Mouse (Mus musculus): ENCODE results near the gene Ripor2. TPM values are rescaled to one million over a fixed set of nuclear protein-coding genes. Genes with fewer than 3 reads are reported as not detected.

The Ripor2 gene
- polyA plus RNA-seq, 1 experiment from 2014 or later = 10.4 TPM

- H3K9me3 ChIP-seq (ENCODE audit: control insufficient read depth, low read length) = no peaks in the 10 kb centered on the region
- no peak overlapping the region for H3K27ac ChIP-seq (ENCODE audit: low read depth, low read length)
- H3K4me3 ChIP-seq (ENCODE audit: low read depth, low read length) = no peak overlapping the region
- no peaks in the 10 kb centered on the region for H3K27me3 ChIP-seq (ENCODE audit: control insufficient read depth, insufficient read depth, low read length)
- ATAC-seq (ENCODE audit: low FRiP score) (no peak), DNase-seq (ENCODE audit: low spot score) (no peak)
- 70% methylated on average over 4 of the region's 4 CpGs for WGBS
- H3K36me3 ChIP-seq (ENCODE audit: control insufficient read depth, insufficient read depth, low read length) = no peaks in the 10 kb centered on the region
- H3K4me2 ChIP-seq (replicated peaks; ENCODE audit: low read depth, low read length) = no peak overlapping the region
- no peak overlapping the region for H3K9ac ChIP-seq (ENCODE audit: low read depth, low read length)
- H3K4me1 ChIP-seq (replicated peaks; ENCODE audit: control insufficient read depth, insufficient read depth, low read length) = no peaks in the 10 kb centered on the region
Observed at GRCm38 (mm10) chr13:24632988-24633577, 51.1 kb downstream of the Ripor2 start.

DNA sequence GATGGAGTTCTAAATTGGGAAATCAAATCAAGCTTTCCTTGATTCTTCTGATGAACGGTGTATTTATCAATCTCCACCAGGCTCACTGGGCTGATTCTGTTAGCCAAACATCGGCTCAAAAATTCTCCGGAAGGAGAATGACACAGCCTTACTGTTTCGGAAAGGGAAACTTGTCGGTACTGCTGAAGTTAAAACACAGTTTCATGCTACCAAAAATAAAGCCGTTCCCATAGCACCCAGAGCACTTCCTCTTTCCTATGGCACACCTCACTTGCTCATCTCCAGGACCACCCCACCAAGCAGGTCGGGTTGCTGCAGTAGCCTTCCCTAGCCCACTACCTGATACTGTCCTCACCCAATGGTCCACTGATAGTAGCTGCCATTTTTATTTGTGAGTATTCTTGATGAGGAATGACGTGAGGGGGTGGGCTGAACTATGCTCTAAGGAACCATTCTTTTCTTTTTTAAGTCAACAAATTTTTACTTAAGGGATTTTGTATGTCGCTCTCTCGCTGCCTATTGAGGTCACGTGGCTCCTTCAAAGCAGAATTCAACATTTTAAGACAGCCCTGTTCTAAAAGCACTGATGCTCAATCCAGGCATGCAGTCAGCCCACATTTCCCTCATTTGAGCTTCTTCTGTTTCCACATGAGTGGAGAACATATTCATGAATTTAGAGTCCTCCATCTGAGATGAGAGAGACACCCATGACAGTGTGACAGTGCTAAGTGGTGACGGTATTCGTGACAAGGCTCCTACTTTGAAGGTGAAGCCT lies 52.5 kb downstream of the Ripor2 start:
- Histone ChIP-seq H3K9me3 (ENCODE audit: control insufficient read depth, low read length) (no peaks in the 10 kb centered on the region), H3K4me2 (replicated peaks; ENCODE audit: low read depth, low read length) (no peak overlapping the region), H3K9ac (ENCODE audit: low read depth, low read length) (no peak overlapping the region), H3K36me3 (ENCODE audit: control insufficient read depth, insufficient read depth, low read length) (no peaks in the 10 kb centered on the region), H3K4me3 (ENCODE audit: low read depth, low read length) (no peak overlapping the region), H3K27ac (ENCODE audit: low read depth, low read length) (no peak overlapping the region), H3K27me3 (ENCODE audit: control insufficient read depth, insufficient read depth, low read length) (no peaks in the 10 kb centered on the region), H3K4me1 (replicated peaks; ENCODE audit: control insufficient read depth, insufficient read depth, low read length) (no peaks in the 10 kb centered on the region)
- no peak for DNase-seq (ENCODE audit: low spot score)
- WGBS = 90% methylated on average over 13 of the region's 13 CpGs
- ATAC-seq (ENCODE audit: low FRiP score) = no peak

- peaks cover 4% of the 10 kb centered on the region for H3K4me1 ChIP-seq (replicated peaks; ENCODE audit: control insufficient read depth, insufficient read depth, low read length)
Observed at GRCm38 (mm10) chr13:24638371-24639214, 56.6 kb downstream of the Ripor2 start.

GRCm38 (mm10) chr13:24639215-24640165 lies 57.5 kb downstream of the Ripor2 start:
- ATAC-seq (ENCODE audit: low FRiP score) = peak; percentile 51
- Histone ChIP-seq H3K4me2 (replicated peaks; ENCODE audit: low read depth, low read length) (peak overlapping the region; percentile 98), H3K9me3 (ENCODE audit: control insufficient read depth, low read length) (no peaks in the 10 kb centered on the region), H3K27me3 (ENCODE audit: control insufficient read depth, insufficient read depth, low read length) (no peaks in the 10 kb centered on the region; the same call in 1 of the 2 replicates), H3K27ac (ENCODE audit: low read depth, low read length) (peak overlapping the region; percentile 70), H3K4me3 (ENCODE audit: low read depth, low read length) (peak overlapping the region; percentile 66), H3K9ac (ENCODE audit: low read depth, low read length) (peak overlapping the region; percentile 67; the same call in 1 of the 2 replicates), H3K4me1 (replicated peaks; ENCODE audit: control insufficient read depth, insufficient read depth, low read length) (peaks cover 4% of the 10 kb centered on the region), H3K36me3 (ENCODE audit: control insufficient read depth, insufficient read depth, low read length) (no peaks in the 10 kb centered on the region)
- WGBS = 16% methylated on average over 22 of the region's 22 CpGs
- DNase-seq (ENCODE audit: low spot score) = no peak

More at GRCm38 (mm10) chr13:24638371-24639214, 56.6 kb downstream of the Ripor2 start:
- Histone ChIP-seq H3K27ac (ENCODE audit: low read depth, low read length) (peak overlapping the region; percentile 70), H3K4me2 (replicated peaks; ENCODE audit: low read depth, low read length) (peak overlapping the region; percentile 98), H3K4me3 (ENCODE audit: low read depth, low read length) (peak overlapping the region; percentile 66), H3K9ac (ENCODE audit: low read depth, low read length) (peak overlapping the region; percentile 67), H3K9me3 (ENCODE audit: control insufficient read depth, low read length) (no peaks in the 10 kb centered on the region), H3K27me3 (ENCODE audit: control insufficient read depth, insufficient read depth, low read length) (no peaks in the 10 kb centered on the region; the same call in 1 of the 2 replicates), H3K36me3 (ENCODE audit: control insufficient read depth, insufficient read depth, low read length) (no peaks in the 10 kb centered on the region)
- ATAC-seq (ENCODE audit: low FRiP score) = peak; percentile 75
- peak; percentile 66 for DNase-seq (ENCODE audit: low spot score)
- WGBS = 1% methylated on average over 49 of the region's 66 CpGs

GRCm38 (mm10) chr13:24640166-24640560 lies 58.2 kb downstream of the Ripor2 start:
- no peaks in the 10 kb centered on the region for H3K36me3 ChIP-seq (ENCODE audit: control insufficient read depth, insufficient read depth, low read length)
- DNase-seq (ENCODE audit: low spot score) (no peak), ATAC-seq (ENCODE audit: low FRiP score) (no peak)
- no peaks in the 10 kb centered on the region for H3K9me3 ChIP-seq (ENCODE audit: control insufficient read depth, low read length)
- 44% methylated on average over 4 of the region's 4 CpGs for WGBS
- H3K4me3 ChIP-seq (ENCODE audit: low read depth, low read length) = no peak overlapping the region
- H3K4me1 ChIP-seq (replicated peaks; ENCODE audit: control insufficient read depth, insufficient read depth, low read length) = peaks cover 4% of the 10 kb centered on the region
- H3K27ac ChIP-seq (ENCODE audit: low read depth, low read length) = 0 out of 2 replicates have a peak overlapping the region, but pooled peaks have one; percentile 20
- no peak overlapping the region for H3K9ac ChIP-seq (ENCODE audit: low read depth, low read length)
- peak overlapping the region; percentile 98 for H3K4me2 ChIP-seq (replicated peaks; ENCODE audit: low read depth, low read length)
- H3K27me3 ChIP-seq (ENCODE audit: control insufficient read depth, insufficient read depth, low read length) = no peaks in the 10 kb centered on the region; the same call in 1 of the 2 replicates

DNA sequence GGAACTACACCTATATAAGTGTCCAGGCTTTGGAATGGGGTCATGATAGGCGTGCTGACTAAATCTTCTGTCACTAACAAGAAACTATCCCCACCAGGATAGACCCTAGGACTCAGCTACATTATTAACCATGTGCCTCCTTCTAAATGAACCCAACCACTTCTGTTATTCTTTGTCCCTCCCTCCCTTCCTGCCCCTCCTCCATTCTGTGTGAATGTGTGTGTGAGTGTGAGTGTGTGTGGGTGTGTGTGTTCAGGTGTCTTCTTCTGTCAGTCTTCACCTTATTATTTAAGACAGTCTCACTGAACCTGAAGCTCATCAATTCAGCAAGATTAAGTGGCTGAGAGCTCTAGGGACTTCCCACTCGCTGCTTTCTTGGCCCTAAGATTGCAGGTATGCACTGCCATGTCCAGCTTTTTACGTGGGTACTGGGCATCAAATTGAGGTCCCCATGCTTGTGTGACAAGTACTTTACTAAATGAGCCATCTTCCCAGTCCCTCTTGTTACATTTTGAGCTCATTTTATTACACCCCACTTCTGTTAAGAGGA lies 58.9 kb downstream of the Ripor2 start:
- Histone ChIP-seq H3K4me1 (replicated peaks; ENCODE audit: control insufficient read depth, insufficient read depth, low read length) (peaks cover 4% of the 10 kb centered on the region), H3K9me3 (ENCODE audit: control insufficient read depth, low read length) (no peaks in the 10 kb centered on the region), H3K27me3 (ENCODE audit: control insufficient read depth, insufficient read depth, low read length) (no peaks in the 10 kb centered on the region; the same call in 1 of the 2 replicates), H3K36me3 (ENCODE audit: control insufficient read depth, insufficient read depth, low read length) (no peaks in the 10 kb centered on the region), H3K4me3 (ENCODE audit: low read depth, low read length) (no peak overlapping the region), H3K9ac (ENCODE audit: low read depth, low read length) (no peak overlapping the region), H3K27ac (ENCODE audit: low read depth, low read length) (no peak overlapping the region), H3K4me2 (replicated peaks; ENCODE audit: low read depth, low read length) (no peak overlapping the region)
- no peak for DNase-seq (ENCODE audit: low spot score)
- WGBS = 81% methylated on average over 3 of the region's 3 CpGs
- ATAC-seq (ENCODE audit: low FRiP score) = no peak

- Histone ChIP-seq H3K4me1 (replicated peaks; ENCODE audit: control insufficient read depth, insufficient read depth, low read length) (peaks cover 4% of the 10 kb centered on the region), H3K36me3 (ENCODE audit: control insufficient read depth, insufficient read depth, low read length) (no peaks in the 10 kb centered on the region), H3K27me3 (ENCODE audit: control insufficient read depth, insufficient read depth, low read length) (no peaks in the 10 kb centered on the region; the same call in 1 of the 2 replicates), H3K9me3 (ENCODE audit: control insufficient read depth, low read length) (no peaks in the 10 kb centered on the region), H3K4me2 (replicated peaks; ENCODE audit: low read depth, low read length) (no peak overlapping the region), H3K9ac (ENCODE audit: low read depth, low read length) (no peak overlapping the region), H3K4me3 (ENCODE audit: low read depth, low read length) (no peak overlapping the region), H3K27ac (ENCODE audit: low read depth, low read length) (no peak overlapping the region)
- 45% methylated on average over 7 of the region's 7 CpGs for WGBS
- ATAC-seq (ENCODE audit: low FRiP score) = no peak
- DNase-seq (ENCODE audit: low spot score) = peak; percentile 26
Observed at GRCm38 (mm10) chr13:24641491-24642430, 59.8 kb downstream of the Ripor2 start.
